Mouse (Mus musculus) myocyte (in vitro differentiated cells): ENCODE data around the gene Krt80. TPM values are rescaled to one million over a fixed set of nuclear protein-coding genes. Genes with fewer than 3 reads are reported as not detected.

ENCODE experiments used
- H3K27me3 ChIP-seq: one replicate; pipeline ENCODE4 v1.6.1; 2011; ENCODE audit not compliant: control insufficient read depth, insufficient read depth, insufficient read length
- H3K36me3 ChIP-seq: one replicate; pipeline ENCODE4 v1.6.1; 2011; ENCODE audit not compliant: control insufficient read depth, insufficient read depth
- H3K4me2 ChIP-seq: one replicate; pipeline ENCODE4 v1.6.1; 2011; ENCODE audit warnings: low read depth, control low read depth
- H3K4me3 ChIP-seq: one replicate; pipeline ENCODE4 v1.5.1; 2011; ENCODE audit warnings: mild to moderate bottlenecking, control low read depth, moderate library complexity
- H3K79me2 ChIP-seq: one replicate; pipeline ENCODE4 v1.6.1; 2011; ENCODE audit not compliant: control insufficient read depth, insufficient read depth
- H3ac ChIP-seq: one replicate; pipeline ENCODE4 v1.6.1; 2011; ENCODE audit not compliant: control insufficient read depth, insufficient read length
- CEBPB ChIP-seq: IDR thresholded peaks from 2 replicates; pipeline ENCODE4 v1.6.1; 2011; ENCODE audit warnings: mild to moderate bottlenecking, moderate library complexity; ENCODE audit not compliant: poor library complexity, insufficient read depth, severe bottlenecking
- E2F4 ChIP-seq: IDR thresholded peaks from one replicate; pipeline ENCODE4 v1.6.1; 2011; ENCODE audit warnings: mild to moderate bottlenecking, control low read depth, moderate library complexity; ENCODE audit not compliant: insufficient read depth
- MAX ChIP-seq: IDR thresholded peaks from one replicate; pipeline ENCODE4 v1.6.1; 2011; ENCODE audit warnings: low read depth, mild to moderate bottlenecking, control low read depth
- MYOD1 ChIP-seq, 3 experiments: IDR thresholded peaks; one replicate each; pipeline ENCODE4 v1.6.1; 2011; ENCODE audit warnings: control low read depth in 2 of 3, low read depth in 2 of 3, mild to moderate bottlenecking in 2 of 3, moderate library complexity in 1 of 3; ENCODE audit not compliant: insufficient read length in 2 of 3, control insufficient read depth in 1 of 3
- MYOG ChIP-seq, 3 experiments: IDR thresholded peaks; one replicate each; pipeline ENCODE4 v1.6.1; 2011; ENCODE audit warnings: control low read depth in 2 of 3, low read depth in 2 of 3, mild to moderate bottlenecking in 2 of 3; ENCODE audit not compliant: insufficient read length in 2 of 3, control insufficient read depth in 1 of 3, insufficient read depth in 1 of 3
- POLR2A ChIP-seq: IDR thresholded peaks from one replicate; pipeline ENCODE4 v1.6.1; 2011; ENCODE audit warnings: low read depth, mild to moderate bottlenecking, control low read depth, moderate library complexity; ENCODE audit not compliant: insufficient read length
- POLR2AphosphoS2 ChIP-seq: IDR thresholded peaks from one replicate; pipeline ENCODE4 v1.6.1; 2011; ENCODE audit warnings: low read depth, control low read depth; ENCODE audit not compliant: insufficient read length
- REST ChIP-seq: IDR thresholded peaks from one replicate; pipeline ENCODE4 v1.6.1; 2011; ENCODE audit warnings: mild to moderate bottlenecking, control low read depth, moderate library complexity; ENCODE audit not compliant: insufficient read depth, insufficient read length
- SRF ChIP-seq: IDR thresholded peaks from one replicate; pipeline ENCODE4 v1.6.1; 2011; ENCODE audit warnings: low read depth; ENCODE audit not compliant: control insufficient read depth, insufficient read length
- TCF12 ChIP-seq: IDR thresholded peaks from one replicate; pipeline ENCODE4 v1.6.1; 2011; ENCODE audit warnings: mild to moderate bottlenecking, control low read depth; ENCODE audit not compliant: poor library complexity, insufficient read depth, severe bottlenecking
- TCF3 ChIP-seq: IDR thresholded peaks from one replicate; pipeline ENCODE4 v1.6.1; 2011; ENCODE audit warnings: low read depth, control low read depth; ENCODE audit not compliant: insufficient read length
- USF1 ChIP-seq: IDR thresholded peaks from one replicate; pipeline ENCODE4 v1.6.1; 2011; ENCODE audit warnings: low read depth, mild to moderate bottlenecking, control low read depth, moderate library complexity
- polyA plus RNA-seq: library from polyadenylated mRNA; unstranded; fragments of >200 nt; fragmentation: generic; extraction: Trizol; gene quantifications from one replicate; pipeline ENCODE4 v1.2.1, GENCODE M21; 2012; ENCODE audit warnings: missing spikeins

Gene Krt80
- polyA plus RNA-seq, 1 experiment: 7.7 TPM

DNA sequence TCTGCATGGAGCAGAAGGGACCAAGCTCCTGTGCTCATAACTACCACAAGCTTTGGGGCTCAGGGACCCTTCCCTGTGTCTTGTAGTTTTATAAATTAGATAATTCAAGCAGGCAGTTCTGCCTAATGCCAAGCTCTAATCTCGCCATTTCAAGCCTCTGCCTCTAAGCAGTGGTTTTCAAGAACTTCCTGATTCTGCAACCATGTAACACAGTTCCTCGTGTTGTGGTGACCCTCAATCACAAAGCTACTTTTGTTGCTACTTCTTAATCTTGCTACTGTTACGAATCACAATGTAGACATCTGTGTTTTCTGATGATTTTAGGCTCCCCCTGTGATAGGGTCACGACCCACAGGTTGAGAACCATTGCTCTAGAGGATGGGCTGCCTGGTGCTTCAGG lies 36.3 kb downstream of the Krt80 start:
- TF ChIP-seq POLR2AphosphoS2 (no peak), MYOG (IDR thresholded peaks at IDR 0.05; ENCODE audit: control insufficient read depth in 1 of 3, insufficient read depth in 1 of 3, insufficient read length in 2 of 3, low read depth in 2 of 3) (no peak), TCF12 (no peak), POLR2A (no peak), TCF3 (no peak), REST (no peak), MYOD1 (IDR thresholded peaks at IDR 0.05; ENCODE audit: control insufficient read depth in 1 of 3, insufficient read length in 2 of 3, low read depth in 2 of 3) (no peak), E2F4 (no peak)
- H3K4me3 ChIP-seq: no peak overlapping the region
- no peaks in the 10 kb centered on the region for H3K27me3 ChIP-seq
- H3K36me3 ChIP-seq: no peaks in the 10 kb centered on the region
- H3K79me2 ChIP-seq: no peaks in the 10 kb centered on the region
- H3ac ChIP-seq: no peak overlapping the region
- H3K4me2 ChIP-seq: no peak overlapping the region

DNA sequence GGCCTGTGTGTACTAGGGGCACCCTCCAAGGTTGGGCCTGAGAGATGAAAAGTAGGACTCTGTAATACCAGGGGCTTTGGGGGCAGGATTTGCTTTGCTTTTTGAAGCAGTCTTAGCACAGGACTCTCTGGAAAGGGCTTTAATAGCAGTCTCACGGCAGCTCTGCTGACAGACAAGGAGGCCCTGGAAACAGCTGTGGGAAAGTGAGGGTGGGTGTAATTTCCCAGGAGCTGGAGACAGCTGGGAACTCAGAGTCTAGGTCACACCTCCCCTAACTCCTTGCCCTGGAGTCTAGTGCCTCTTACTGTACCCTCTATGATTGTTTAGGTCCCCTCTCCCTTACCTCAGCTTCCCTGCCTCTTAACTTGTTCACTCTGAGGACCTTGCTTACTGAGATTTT lies 36.8 kb downstream of the Krt80 start:
- no peaks in the 10 kb centered on the region for H3K36me3 ChIP-seq
- TF ChIP-seq POLR2AphosphoS2 (no peak), REST (no peak), CEBPB (no peak), MAX (no peak), USF1 (no peak), TCF12 (peak; percentile 73), TCF3 (peak; percentile 35), MYOD1 (IDR thresholded peaks at IDR 0.05; ENCODE audit: control insufficient read depth in 1 of 3, insufficient read length in 2 of 3, low read depth in 2 of 3) (peak; percentile 84 to 98 (median 97)), SRF (no peak), MYOG (IDR thresholded peaks at IDR 0.05; ENCODE audit: control insufficient read depth in 1 of 3, insufficient read depth in 1 of 3, insufficient read length in 2 of 3, low read depth in 2 of 3) (peak; percentile 35 to 88 (median 84))
- H3K4me2 ChIP-seq: peak overlapping the region; percentile 20

DNA sequence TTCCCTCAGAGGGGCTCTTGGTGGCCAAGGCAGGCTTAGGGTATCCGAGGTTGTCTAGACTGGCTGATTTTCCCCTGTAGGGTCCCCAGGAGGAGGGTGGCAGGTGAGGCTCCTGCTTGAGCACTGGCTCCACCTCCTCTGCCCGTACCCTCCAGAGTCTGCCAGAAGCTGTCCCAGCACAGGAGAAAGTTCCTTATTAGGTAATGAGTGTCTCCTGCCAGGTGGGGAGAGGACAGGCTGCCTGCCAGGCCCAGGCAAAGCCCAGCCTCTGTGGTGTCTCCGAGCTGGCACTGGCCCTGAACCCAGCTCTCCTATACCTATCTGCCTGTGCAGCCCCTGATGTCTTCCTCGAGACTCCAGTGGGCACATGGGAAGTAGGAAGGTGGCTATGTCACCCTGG lies 37.6 kb downstream of the Krt80 start:
- TF ChIP-seq E2F4 (no peak), MYOG (IDR thresholded peaks at IDR 0.05; ENCODE audit: control insufficient read depth in 1 of 3, insufficient read depth in 1 of 3, insufficient read length in 2 of 3, low read depth in 2 of 3) (no peak), MYOD1 (IDR thresholded peaks at IDR 0.05; ENCODE audit: control insufficient read depth in 1 of 3, insufficient read length in 2 of 3, low read depth in 2 of 3) (no peak), POLR2AphosphoS2 (no peak), SRF (no peak), TCF3 (no peak), POLR2A (no peak), CEBPB (no peak), TCF12 (no peak), MAX (no peak), REST (no peak), USF1 (no peak)
- Histone ChIP-seq H3K4me2 (no peak overlapping the region), H3K79me2 (no peaks in the 10 kb centered on the region), H3ac (no peak overlapping the region), H3K36me3 (no peaks in the 10 kb centered on the region), H3K4me3 (no peak overlapping the region), H3K27me3 (no peaks in the 10 kb centered on the region)

More for the DNA sequence above, 36.8 kb downstream of the Krt80 start:
- no peaks in the 10 kb centered on the region for H3K79me2 ChIP-seq
- no peak overlapping the region for H3K4me3 ChIP-seq
- no peak overlapping the region for H3ac ChIP-seq
- H3K27me3 ChIP-seq: no peaks in the 10 kb centered on the region

DNA sequence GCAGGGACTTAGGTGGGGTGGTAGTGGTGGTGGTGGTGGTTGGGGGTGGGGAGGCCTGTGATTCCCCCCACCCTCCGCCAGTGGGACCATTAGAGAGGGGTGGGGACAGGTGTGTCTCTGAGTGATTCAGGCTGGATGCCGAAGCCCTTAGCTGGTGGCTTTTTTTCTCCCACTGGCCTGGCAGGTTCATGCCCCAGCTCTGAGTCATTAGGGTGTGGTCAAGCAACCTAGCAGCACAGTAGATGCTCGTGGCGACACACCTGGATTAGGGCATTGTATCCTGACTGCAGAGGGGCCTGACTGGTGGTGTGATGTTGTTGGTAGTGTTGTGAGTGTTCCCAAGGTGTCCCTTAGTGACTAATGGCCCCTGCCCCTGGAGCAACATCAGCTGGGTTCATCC lies 38.9 kb downstream of the Krt80 start:
- H3ac ChIP-seq: no peak overlapping the region
- no peak for TF ChIP-seq SRF
- no peak for TF ChIP-seq MYOG (IDR thresholded peaks at IDR 0.05; ENCODE audit: control insufficient read depth in 1 of 3, insufficient read depth in 1 of 3, insufficient read length in 2 of 3, low read depth in 2 of 3)
- TF ChIP-seq REST: no peak
- TF ChIP-seq E2F4: no peak
- TF ChIP-seq CEBPB: no peak
- TF ChIP-seq MAX: no peak
- TF ChIP-seq TCF3: no peak
- TF ChIP-seq USF1: no peak
- no peak for TF ChIP-seq MYOD1 (IDR thresholded peaks at IDR 0.05; ENCODE audit: control insufficient read depth in 1 of 3, insufficient read length in 2 of 3, low read depth in 2 of 3)
- no peak for TF ChIP-seq POLR2A
- no peak for TF ChIP-seq POLR2AphosphoS2
- no peaks in the 10 kb centered on the region for H3K27me3 ChIP-seq
- no peaks in the 10 kb centered on the region for H3K36me3 ChIP-seq
- no peaks in the 10 kb centered on the region for H3K79me2 ChIP-seq
- no peak overlapping the region for H3K4me3 ChIP-seq
- H3K4me2 ChIP-seq: no peak overlapping the region

DNA sequence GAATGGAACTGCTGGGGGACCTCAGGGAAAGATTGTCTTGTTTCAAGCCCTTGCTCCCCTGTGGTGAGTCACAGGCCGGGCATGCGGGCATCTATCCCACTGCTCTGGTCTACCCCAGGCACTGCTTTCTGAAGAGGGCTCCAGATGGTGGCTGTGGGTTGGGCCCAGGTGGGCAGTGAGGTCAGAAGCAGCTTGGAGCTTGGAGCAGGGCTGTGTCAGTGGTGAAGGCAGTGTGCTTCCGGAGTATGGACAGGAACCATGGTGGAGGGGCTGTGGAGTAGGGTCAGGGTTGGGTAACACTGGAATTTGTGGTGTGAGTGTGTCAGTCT lies 40.4 kb downstream of the Krt80 start:
- Histone ChIP-seq H3ac (no peak overlapping the region), H3K79me2 (no peaks in the 10 kb centered on the region), H3K36me3 (no peaks in the 10 kb centered on the region), H3K27me3 (no peaks in the 10 kb centered on the region), H3K4me2 (peak overlapping the region; percentile 29), H3K4me3 (no peak overlapping the region)
- TF ChIP-seq E2F4: no peak
- no peak for TF ChIP-seq SRF
- TF ChIP-seq MYOD1 (IDR thresholded peaks at IDR 0.05; ENCODE audit: control insufficient read depth in 1 of 3, insufficient read length in 2 of 3, low read depth in 2 of 3): peak in 2 of 3 experiments; percentile 7 to 54
- no peak for TF ChIP-seq MAX
- no peak for TF ChIP-seq CEBPB
- no peak for TF ChIP-seq USF1
- TF ChIP-seq TCF12: no peak
- TF ChIP-seq TCF3: no peak
- no peak for TF ChIP-seq REST
- no peak for TF ChIP-seq POLR2AphosphoS2
- no peak for TF ChIP-seq POLR2A
- TF ChIP-seq MYOG (IDR thresholded peaks at IDR 0.05; ENCODE audit: control insufficient read depth in 1 of 3, insufficient read depth in 1 of 3, insufficient read length in 2 of 3, low read depth in 2 of 3): peak in 1 of 3 experiments; percentile 67
